Mouse (Mus musculus): ENCODE measurements around the gene Tex12. TPM values are rescaled to one million over a fixed set of nuclear protein-coding genes. Genes with fewer than 3 reads are reported as not detected.
A peak's percentile ranks its signal among the peaks of the same experiment; 100 is the strongest.

Gene Tex12
- total and polyA plus RNA-seq, 2 experiments = 0.16 to 0.55 TPM

DNA sequence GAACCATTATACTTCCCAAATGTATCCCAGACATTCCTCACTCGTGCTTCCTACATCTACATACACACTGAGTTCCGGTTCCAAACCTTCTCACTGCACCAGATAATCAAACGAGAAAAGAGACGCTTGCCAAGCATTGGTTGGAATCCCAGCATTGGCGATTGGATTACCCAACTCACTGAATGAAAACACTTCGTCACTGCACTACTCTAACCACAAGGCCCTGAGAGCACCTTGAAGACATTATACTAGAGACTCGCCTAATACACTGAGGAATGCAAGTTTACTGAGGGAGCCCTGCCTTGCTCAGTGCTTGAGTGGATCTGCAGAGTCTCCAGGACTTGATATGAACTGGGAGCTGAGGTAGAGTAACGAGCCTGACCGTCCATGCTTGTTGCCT, 18.7 kb downstream of the Tex12 start:
- H3K27me3 ChIP-seq (ENCODE audit: control insufficient read depth, insufficient read depth, low read length) = no peaks in the 10 kb centered on the region
- H3K4me1 ChIP-seq (ENCODE audit: control insufficient read depth, insufficient read depth, low read length) = no peaks in the 10 kb centered on the region
- H3K9ac ChIP-seq (ENCODE audit: low read depth, low read length) = no peak overlapping the region
- TF ChIP-seq CTCF (IDR thresholded peaks at IDR 0.05; ENCODE audit: low read depth, low read length) = no peak
- no peak for TF ChIP-seq POLR2A (IDR thresholded peaks at IDR 0.05; ENCODE audit: extremely low read depth, insufficient read depth, low read length)
- peaks cover 34% of the 10 kb centered on the region for H3K36me3 ChIP-seq (ENCODE audit: control insufficient read depth, insufficient read depth, low read length)
- no peak overlapping the region for H3K27ac ChIP-seq (replicated peaks; ENCODE audit: insufficient read depth, low read depth, low read length)
- 59% methylated on average over 9 of the region's 9 CpGs for WGBS
- no peak for DNase-seq (ENCODE audit: extremely low read depth, low read depth, low spot score)
- no peak overlapping the region for H3K4me3 ChIP-seq (ENCODE audit: insufficient read depth, low read depth, low read length)
- no peaks in the 10 kb centered on the region for H3K79me2 ChIP-seq (ENCODE audit: control insufficient read depth, insufficient read depth, low read length)

DNA sequence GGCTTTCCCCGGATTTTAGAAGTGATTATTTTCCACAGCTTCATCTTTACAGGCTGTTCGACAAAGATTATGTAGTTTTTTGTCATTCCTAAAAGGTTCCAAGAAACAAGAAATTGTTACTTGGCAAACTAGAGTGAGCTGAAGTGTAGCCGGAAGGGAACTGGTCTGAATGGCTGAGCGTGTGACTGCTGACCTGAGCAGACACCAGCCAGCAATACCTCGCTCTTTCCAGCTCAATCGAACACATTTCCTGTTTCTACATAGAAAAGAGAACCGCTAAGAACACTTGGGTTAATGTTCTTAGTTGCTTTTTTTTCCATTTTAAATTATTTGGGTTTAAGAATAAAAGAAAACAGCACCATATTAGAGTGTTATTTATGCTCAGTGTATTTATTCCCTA, 21.0 kb downstream of the Tex12 start:
- no peak for DNase-seq (ENCODE audit: extremely low read depth, low read depth, low spot score)
- H3K4me1 ChIP-seq (ENCODE audit: control insufficient read depth, insufficient read depth, low read length) = peaks cover 3% of the 10 kb centered on the region; the same call in 1 of the 2 replicates
- H3K27ac ChIP-seq (replicated peaks; ENCODE audit: insufficient read depth, low read depth, low read length) = no peak overlapping the region
- no peaks in the 10 kb centered on the region for H3K79me2 ChIP-seq (ENCODE audit: control insufficient read depth, insufficient read depth, low read length)
- H3K9ac ChIP-seq (ENCODE audit: low read depth, low read length) = no peak overlapping the region
- no peak overlapping the region for H3K4me3 ChIP-seq (ENCODE audit: insufficient read depth, low read depth, low read length)
- TF ChIP-seq POLR2A (IDR thresholded peaks at IDR 0.05; ENCODE audit: extremely low read depth, insufficient read depth, low read length) = no peak
- TF ChIP-seq CTCF (IDR thresholded peaks at IDR 0.05; ENCODE audit: low read depth, low read length) = no peak
- H3K27me3 ChIP-seq (ENCODE audit: control insufficient read depth, insufficient read depth, low read length) = no peaks in the 10 kb centered on the region
- WGBS = 78% methylated on average over 7 of the region's 7 CpGs
- peaks cover 31% of the 10 kb centered on the region for H3K36me3 ChIP-seq (ENCODE audit: control insufficient read depth, insufficient read depth, low read length)

DNA sequence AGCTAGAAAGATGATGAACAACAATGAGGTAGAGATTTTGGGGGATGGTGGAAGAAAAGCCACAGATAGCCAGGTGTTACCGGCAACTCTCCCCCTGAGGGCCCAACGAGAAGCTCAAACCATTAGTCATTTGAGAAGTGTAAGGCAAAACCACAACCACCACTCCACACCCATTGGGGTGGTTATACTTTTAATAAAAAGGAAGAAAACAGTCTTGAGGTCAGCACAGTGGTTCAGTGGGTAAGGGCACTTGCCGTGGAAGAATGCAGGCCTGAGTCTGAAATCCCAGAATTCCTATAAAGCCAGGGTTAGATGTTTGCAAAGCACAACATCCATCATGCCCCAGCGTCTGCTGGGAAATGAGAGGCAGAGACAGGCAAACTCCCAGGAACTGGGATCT, 23.8 kb downstream of the Tex12 start:
- peaks cover 15% of the 10 kb centered on the region for H3K36me3 ChIP-seq (ENCODE audit: control insufficient read depth, insufficient read depth, low read length)
- no peak overlapping the region for H3K27ac ChIP-seq (replicated peaks; ENCODE audit: insufficient read depth, low read depth, low read length)
- WGBS = 86% methylated on average over 4 of the region's 4 CpGs
- TF ChIP-seq CTCF (IDR thresholded peaks at IDR 0.05; ENCODE audit: low read depth, low read length) (no peak), POLR2A (IDR thresholded peaks at IDR 0.05; ENCODE audit: extremely low read depth, insufficient read depth, low read length) (no peak)
- peaks cover 8% of the 10 kb centered on the region for H3K4me1 ChIP-seq (ENCODE audit: control insufficient read depth, insufficient read depth, low read length)
- no peak overlapping the region for H3K4me3 ChIP-seq (ENCODE audit: insufficient read depth, low read depth, low read length)
- no peaks in the 10 kb centered on the region for H3K27me3 ChIP-seq (ENCODE audit: control insufficient read depth, insufficient read depth, low read length)
- DNase-seq (ENCODE audit: extremely low read depth, low read depth, low spot score) = no peak
- no peak overlapping the region for H3K9ac ChIP-seq (ENCODE audit: low read depth, low read length)
- no peaks in the 10 kb centered on the region for H3K79me2 ChIP-seq (ENCODE audit: control insufficient read depth, insufficient read depth, low read length)

DNA sequence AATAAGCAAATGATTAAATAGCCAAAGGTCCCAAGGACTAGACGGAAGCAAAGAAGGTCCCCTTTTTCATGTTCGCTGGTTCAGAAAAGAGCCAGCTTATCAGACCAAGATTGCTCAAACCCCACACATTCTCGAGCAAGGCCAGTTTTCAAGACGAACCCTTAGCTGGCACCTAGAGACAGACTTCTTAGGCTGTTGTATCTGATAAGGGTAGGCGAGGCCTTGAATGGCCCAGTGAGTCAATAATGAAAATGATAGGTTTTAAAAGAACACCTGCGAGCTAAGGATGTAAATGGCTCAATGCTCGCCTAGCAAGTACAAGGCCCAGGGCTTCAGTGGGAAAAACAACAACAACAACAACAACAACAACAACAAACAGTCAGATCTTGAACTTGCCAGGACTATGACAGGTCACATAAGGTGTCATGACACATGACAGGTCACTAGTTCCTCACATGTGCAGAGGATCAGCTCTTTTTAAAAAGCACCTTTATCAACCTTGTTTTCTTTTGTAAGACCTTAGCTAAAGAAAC, 24.5 kb downstream of the Tex12 start:
- no peak for DNase-seq (ENCODE audit: extremely low read depth, low read depth, low spot score)
- Histone ChIP-seq H3K79me2 (ENCODE audit: control insufficient read depth, insufficient read depth, low read length) (no peaks in the 10 kb centered on the region), H3K9ac (ENCODE audit: low read depth, low read length) (no peak overlapping the region), H3K27ac (replicated peaks; ENCODE audit: insufficient read depth, low read depth, low read length) (no peak overlapping the region), H3K27me3 (ENCODE audit: control insufficient read depth, insufficient read depth, low read length) (no peaks in the 10 kb centered on the region), H3K36me3 (ENCODE audit: control insufficient read depth, insufficient read depth, low read length) (peaks cover 11% of the 10 kb centered on the region), H3K4me3 (ENCODE audit: insufficient read depth, low read depth, low read length) (no peak overlapping the region), H3K4me1 (ENCODE audit: control insufficient read depth, insufficient read depth, low read length) (peaks cover 8% of the 10 kb centered on the region)
- 86% methylated on average over 7 of the region's 7 CpGs for WGBS
- no peak for TF ChIP-seq POLR2A (IDR thresholded peaks at IDR 0.05; ENCODE audit: extremely low read depth, insufficient read depth, low read length)

- TF ChIP-seq POLR2A (IDR thresholded peaks at IDR 0.05; ENCODE audit: extremely low read depth, insufficient read depth, low read length) = no peak
- no peak for TF ChIP-seq CTCF (IDR thresholded peaks at IDR 0.05; ENCODE audit: low read depth, low read length)
- peak overlapping the region; percentile 45; the same call in 1 of the 2 replicates for H3K27ac ChIP-seq (replicated peaks; ENCODE audit: insufficient read depth, low read depth, low read length)
- peaks cover 8% of the 10 kb centered on the region for H3K4me1 ChIP-seq (ENCODE audit: control insufficient read depth, insufficient read depth, low read length)
- no peak overlapping the region for H3K9ac ChIP-seq (ENCODE audit: low read depth, low read length)
- peaks cover 9% of the 10 kb centered on the region for H3K36me3 ChIP-seq (ENCODE audit: control insufficient read depth, insufficient read depth, low read length)
- no peaks in the 10 kb centered on the region for H3K27me3 ChIP-seq (ENCODE audit: control insufficient read depth, insufficient read depth, low read length)
- no peaks in the 10 kb centered on the region for H3K79me2 ChIP-seq (ENCODE audit: control insufficient read depth, insufficient read depth, low read length)
- WGBS = 20% methylated on average over 5 of the region's 5 CpGs
- H3K4me3 ChIP-seq (ENCODE audit: insufficient read depth, low read depth, low read length) = no peak overlapping the region
- peak; percentile 87 for DNase-seq (ENCODE audit: extremely low read depth, low read depth, low spot score)
Measured at GRCm38 (mm10) chr9:50535930-50536329, 25.2 kb downstream of the Tex12 start.

- Histone ChIP-seq H3K4me1 (ENCODE audit: control insufficient read depth, insufficient read depth, low read length) (peaks cover 8% of the 10 kb centered on the region), H3K27me3 (ENCODE audit: control insufficient read depth, insufficient read depth, low read length) (no peaks in the 10 kb centered on the region), H3K4me3 (ENCODE audit: insufficient read depth, low read depth, low read length) (peak overlapping the region; percentile 30; the same call in 1 of the 2 replicates), H3K27ac (replicated peaks; ENCODE audit: insufficient read depth, low read depth, low read length) (peak overlapping the region; percentile 70), H3K36me3 (ENCODE audit: control insufficient read depth, insufficient read depth, low read length) (peaks cover 6% of the 10 kb centered on the region; the same call in 1 of the 2 replicates), H3K9ac (ENCODE audit: low read depth, low read length) (no peak overlapping the region), H3K79me2 (ENCODE audit: control insufficient read depth, insufficient read depth, low read length) (no peaks in the 10 kb centered on the region)
- no peak for TF ChIP-seq POLR2A (IDR thresholded peaks at IDR 0.05; ENCODE audit: extremely low read depth, insufficient read depth, low read length)
- no peak for TF ChIP-seq CTCF (IDR thresholded peaks at IDR 0.05; ENCODE audit: low read depth, low read length)
- WGBS = 59% methylated on average over 3 of the region's 3 CpGs
- DNase-seq (ENCODE audit: extremely low read depth, low read depth, low spot score) = peak; percentile 91
Measured at GRCm38 (mm10) chr9:50533791-50534190, 27.3 kb downstream of the Tex12 start.
